Mouse (Mus musculus) ES-E14 (cell line): ENCODE measurements at regions not wholly inside any gene's neighbourhood (a gene's known extent, or its start where the extent isn't known, plus 50 kb on each side); places are given as distances from the start of the nearest gene placed in this dataset.

Source experiments
- CHD2 ChIP-seq: IDR thresholded peaks from 2 replicates; pipeline ENCODE4 v1.6.1; 2014; ENCODE audit warnings: mild to moderate bottlenecking, low read depth, low read length, inconsistent platforms
- ZC3H11A ChIP-seq: IDR thresholded peaks from 2 replicates; pipeline ENCODE4 v1.6.1; 2012; ENCODE audit warnings: low read depth, mild to moderate bottlenecking, inconsistent platforms, low read length, borderline replicate concordance
- ZNF384 ChIP-seq: IDR thresholded peaks from 2 replicates; pipeline ENCODE4 v1.6.1; 2012; ENCODE audit warnings: low read depth, low read length, inconsistent platforms

GRCm38 (mm10) chr5:73803431-73803830 lies 152.3 kb downstream of the Spata18 start:
- TF ChIP-seq ZNF384: no peak
- TF ChIP-seq ZC3H11A: no peak
- no peak for TF ChIP-seq CHD2
